Mouse (Mus musculus): ENCODE data around the gene Gm20403. TPM values are rescaled to one million over a fixed set of nuclear protein-coding genes. Genes with fewer than 3 reads are reported as not detected.
"Not testable (repeated sequence)": the region's sequence is repeated elsewhere in the genome, so short reads cannot be mapped to it uniquely, and the experiment has no call there.

Gm20403 gene
- total RNA-seq, 2 experiments from 2014 or later, result not detected

GRCm38 (mm10) chr12:54942586-54943157 is 43.7 kb downstream of the Gm20403 start:
- H3K27ac ChIP-seq; DNase-seq; intact Hi-C loops (cut with DNase I); H3K4me3 ChIP-seq: not testable (repeated sequence)
- peak; percentile 39; the same call in 1 of the 2 replicates for TF ChIP-seq CTCF (IDR thresholded peaks at IDR 0.05)

GRCm38 (mm10) chr12:54937581-54938343 is 48.6 kb downstream of the Gm20403 start:
- DNase-seq; H3K27ac ChIP-seq; intact Hi-C loops (cut with DNase I); H3K4me3 ChIP-seq: not testable (repeated sequence)

Other genes starting within 250 kb of the Gm20403 start
- gene Snx6, start 190.8 kb downstream of the Gm20403 start, total RNA-seq (2021), result 10 to 100 TPM; 21.2 to 22.7 TPM
- gene Cfl2, start 123.7 kb downstream of the Gm20403 start, total RNA-seq (2021), result 100 to 1,000 TPM; 419 to 537 TPM
- 1 to 10 TPM; 3.6 to 4.1 TPM for gene Baz1a, start 27.8 kb upstream of the Gm20403 start, total RNA-seq (2021)
- gene 2700097O09Rik, start 93.6 kb upstream of the Gm20403 start, total RNA-seq (2021), result 1 to 10 TPM; 8.8 TPM
- 10 to 100 TPM; 73.7 to 94.3 TPM for gene Srp54a, start 93.7 kb upstream of the Gm20403 start, total RNA-seq (2021)
- gene Fam177a, start 137.9 kb upstream of the Gm20403 start, total RNA-seq (2021), result 1 to 10 TPM; 3.1 to 8.3 TPM
- gene Srp54b, start 168.6 kb upstream of the Gm20403 start, total RNA-seq (2021), result 10 to 100 TPM; 32.1 to 37.5 TPM
- 1 to 10 TPM in 1 of 2 experiments, under 1 TPM in 1; 0.59 to 5.4 TPM for gene 1700047I17Rik2, start 213.1 kb upstream of the Gm20403 start, total RNA-seq (2021)
- gene Srp54c, start 243.6 kb upstream of the Gm20403 start, total RNA-seq (2021), result 10 to 100 TPM; 28.1 to 30.5 TPM

Measured in gastrocnemius, adult 2 months (tissue).